Mouse (Mus musculus) embryonic facial prominence, embryonic 15.5 days (tissue): Measurements from ENCODE around the gene Rev3l. TPM values are rescaled to one million over a fixed set of nuclear protein-coding genes. Genes with fewer than 3 reads are reported as not detected.

Experiments used
- ATAC-seq: fragments of 200-750 bp; cut with Nextera tagmentation; 2 replicates; pipeline ENCODE4 v1.8.0; 2017; ENCODE audit warnings: low read depth, moderate TSS enrichment; ENCODE audit not compliant: insufficient number of reproducible peaks, low FRiP score, low TSS enrichment
- H3K27ac ChIP-seq: fragments of 300-500 bp; sonication (generic); replicated peaks from 2 replicates; pipeline ENCODE4 v1.5.1; 2015; ENCODE audit warnings: mild to moderate bottlenecking, inconsistent platforms
- H3K27me3 ChIP-seq: fragments of 300-500 bp; sonication (generic); 2 replicates; pipeline ENCODE4 v1.6.1; 2015; ENCODE audit warnings: inconsistent platforms
- H3K36me3 ChIP-seq: fragments of 300-500 bp; sonication (generic); 2 replicates; pipeline ENCODE4 v1.6.1; 2015; ENCODE audit warnings: mild to moderate bottlenecking, inconsistent platforms
- H3K4me1 ChIP-seq: fragments of 300-500 bp; sonication (generic); 2 replicates; pipeline ENCODE4 v1.6.1; 2015; ENCODE audit warnings: inconsistent platforms
- H3K4me2 ChIP-seq: fragments of 300-500 bp; sonication (generic); replicated peaks from 2 replicates; pipeline ENCODE4 v1.6.1; 2015; ENCODE audit warnings: mild to moderate bottlenecking, inconsistent platforms
- H3K4me3 ChIP-seq: fragments of 300-500 bp; sonication (generic); replicated peaks from 2 replicates; pipeline ENCODE4 v1.5.1; 2015; ENCODE audit warnings: mild to moderate bottlenecking, inconsistent platforms
- H3K9ac ChIP-seq: fragments of 300-500 bp; sonication (generic); 2 replicates; pipeline ENCODE4 v1.6.1; 2015; ENCODE audit warnings: inconsistent platforms
- H3K9me3 ChIP-seq: fragments of 300-500 bp; sonication (generic); replicated peaks from 2 replicates; pipeline ENCODE4 v1.6.1; 2016; ENCODE audit warnings: inconsistent platforms
- WGBS: fragments of 180-500 bp; shearing (Covaris S2); methylation state at CpG from one replicate; pipeline ENCODE4 v1.1.7; 2015; 5-methylcytosine and 5-hydroxymethylcytosine counted together
- polyA plus RNA-seq: library from polyadenylated mRNA; unstranded; fragments of >200 nt; fragmentation: Nextera tagmentation; extraction: Ambion mirVana; gene quantifications from 2 replicates; pipeline ENCODE4 v1.2.1, GENCODE M21; 2015

Gene Rev3l
- polyA plus RNA-seq: 17.6 and 21.0 TPM in 2 replicates

- H3K4me1 ChIP-seq: no peaks in the 10 kb centered on the region
- H3K4me2 ChIP-seq: peak within 1 kb of the TSS; percentile 57
- ATAC-seq: peak; percentile 84
- H3K9me3 ChIP-seq: no peaks in the 10 kb centered on the region
- peak within 1 kb of the TSS; percentile 100 for H3K27ac ChIP-seq
- H3K27me3 ChIP-seq: no peaks in the 10 kb centered on the region
- peak within 1 kb of the TSS; percentile 93 for H3K9ac ChIP-seq
- H3K4me3 ChIP-seq: peak within 1 kb of the TSS; percentile 89
- no peaks in the 10 kb centered on the region for H3K36me3 ChIP-seq
- WGBS: under 1% methylated on average over 40 of the region's 64 CpGs
Observed at GRCm38 (mm10) chr10:39731736-39732265, at the start of gene Rev3l. Rev3l (plus strand) TSS chr10:39732118.

GRCm38 (mm10) chr10:39682556-39682955 lies 49.4 kb upstream of the Rev3l start:
- no peak overlapping the region for H3K4me3 ChIP-seq
- H3K27me3 ChIP-seq: no peaks in the 10 kb centered on the region
- 57% methylated on average over 2 of the region's 2 CpGs for WGBS
- H3K36me3 ChIP-seq: no peaks in the 10 kb centered on the region
- no peak for ATAC-seq
- no peaks in the 10 kb centered on the region for H3K9me3 ChIP-seq
- no peak overlapping the region for H3K4me2 ChIP-seq
- H3K4me1 ChIP-seq: peaks cover 4% of the 10 kb centered on the region; the same call in 1 of the 2 replicates
- no peak overlapping the region for H3K9ac ChIP-seq
- no peak overlapping the region for H3K27ac ChIP-seq

- 76% methylated on average over 2 of the region's 2 CpGs for WGBS
- H3K9ac ChIP-seq: no peak overlapping the region
Observed at GRCm38 (mm10) chr10:39683481-39683880, 48.4 kb upstream of the Rev3l start.

GRCm38 (mm10) chr10:39686811-39687210 lies 45.1 kb upstream of the Rev3l start:
- Histone ChIP-seq H3K36me3 (no peaks in the 10 kb centered on the region), H3K4me2 (no peak overlapping the region), H3K27me3 (no peaks in the 10 kb centered on the region), H3K27ac (no peak overlapping the region), H3K4me1 (peaks cover 14% of the 10 kb centered on the region; the same call in 1 of the 2 replicates), H3K9ac (no peak overlapping the region), H3K4me3 (no peak overlapping the region), H3K9me3 (no peaks in the 10 kb centered on the region)
- WGBS: 88% methylated on average over 4 of the region's 4 CpGs
- ATAC-seq: no peak

More at GRCm38 (mm10) chr10:39683481-39683880, 48.4 kb upstream of the Rev3l start:
- H3K9me3 ChIP-seq: no peaks in the 10 kb centered on the region
- H3K36me3 ChIP-seq: no peaks in the 10 kb centered on the region
- H3K27me3 ChIP-seq: no peaks in the 10 kb centered on the region
- no peak overlapping the region for H3K4me3 ChIP-seq
- no peak overlapping the region for H3K4me2 ChIP-seq
- no peak for ATAC-seq
- no peak overlapping the region for H3K27ac ChIP-seq
- H3K4me1 ChIP-seq: peaks cover 9% of the 10 kb centered on the region; the same call in 1 of the 2 replicates

GRCm38 (mm10) chr10:39687851-39688250 lies 44.1 kb upstream of the Rev3l start:
- no peak overlapping the region for H3K9ac ChIP-seq
- no peaks in the 10 kb centered on the region for H3K9me3 ChIP-seq
- 42% methylated on average over 3 of the region's 3 CpGs for WGBS
- no peak overlapping the region for H3K4me3 ChIP-seq
- no peaks in the 10 kb centered on the region for H3K27me3 ChIP-seq
- H3K4me1 ChIP-seq: peaks cover 14% of the 10 kb centered on the region; the same call in 1 of the 2 replicates
- H3K4me2 ChIP-seq: no peak overlapping the region
- H3K27ac ChIP-seq: no peak overlapping the region
- H3K36me3 ChIP-seq: no peaks in the 10 kb centered on the region
- no peak for ATAC-seq

- H3K27ac ChIP-seq: no peak overlapping the region
- no peaks in the 10 kb centered on the region for H3K36me3 ChIP-seq
- H3K4me1 ChIP-seq: 0 out of 2 replicates have a peak, but pooled peaks cover 10% of the 10 kb centered on the region
- no peak overlapping the region for H3K9ac ChIP-seq
- H3K9me3 ChIP-seq: no peaks in the 10 kb centered on the region
- ATAC-seq: 0 out of 2 replicates have a peak, but pooled peaks have one; percentile 34
- H3K27me3 ChIP-seq: no peaks in the 10 kb centered on the region
- no peak overlapping the region for H3K4me3 ChIP-seq
- H3K4me2 ChIP-seq: no peak overlapping the region
- 43% methylated on average over 11 of the region's 11 CpGs for WGBS
Observed at GRCm38 (mm10) chr10:39691351-39692064, 40.4 kb upstream of the Rev3l start.

GRCm38 (mm10) chr10:39692152-39692551 lies 39.8 kb upstream of the Rev3l start:
- H3K27ac ChIP-seq: no peak overlapping the region
- H3K4me1 ChIP-seq: 0 out of 2 replicates have a peak, but pooled peaks cover 10% of the 10 kb centered on the region
- H3K9ac ChIP-seq: no peak overlapping the region
- no peak overlapping the region for H3K4me3 ChIP-seq
- H3K9me3 ChIP-seq: no peaks in the 10 kb centered on the region
- no peaks in the 10 kb centered on the region for H3K27me3 ChIP-seq
- H3K36me3 ChIP-seq: no peaks in the 10 kb centered on the region
- WGBS: 69% methylated on average over 2 of the region's 2 CpGs
- no peak overlapping the region for H3K4me2 ChIP-seq
- ATAC-seq: no peak

GRCm38 (mm10) chr10:39707717-39708510 lies 24.0 kb upstream of the Rev3l start:
- Histone ChIP-seq H3K27me3 (no peaks in the 10 kb centered on the region), H3K36me3 (no peaks in the 10 kb centered on the region), H3K4me1 (no peaks in the 10 kb centered on the region), H3K4me2 (no peak overlapping the region), H3K9me3 (no peaks in the 10 kb centered on the region), H3K9ac (no peak overlapping the region), H3K27ac (no peak overlapping the region), H3K4me3 (no peak overlapping the region)
- no peak for ATAC-seq
- WGBS: 56% methylated on average over 2 of the region's 2 CpGs

GRCm38 (mm10) chr10:39716936-39717335 lies 15.0 kb upstream of the Rev3l start:
- H3K9me3 ChIP-seq: no peaks in the 10 kb centered on the region
- WGBS: 76% methylated on average over 5 of the region's 5 CpGs
- H3K4me2 ChIP-seq: no peak overlapping the region
- H3K36me3 ChIP-seq: no peaks in the 10 kb centered on the region
- no peak overlapping the region for H3K4me3 ChIP-seq
- H3K27ac ChIP-seq: no peak overlapping the region
- H3K27me3 ChIP-seq: no peaks in the 10 kb centered on the region
- H3K4me1 ChIP-seq: no peaks in the 10 kb centered on the region
- ATAC-seq: no peak
- no peak overlapping the region for H3K9ac ChIP-seq

- no peaks in the 10 kb centered on the region for H3K4me1 ChIP-seq
- under 1% methylated on average over 62 of the region's 66 CpGs for WGBS
- no peaks in the 10 kb centered on the region for H3K9me3 ChIP-seq
- peak overlapping the region; percentile 57 for H3K4me2 ChIP-seq
- H3K9ac ChIP-seq: peak overlapping the region; percentile 93
- H3K4me3 ChIP-seq: peak overlapping the region; percentile 89
- peak; percentile 94 for ATAC-seq
- peak overlapping the region; percentile 100 for H3K27ac ChIP-seq
- H3K27me3 ChIP-seq: no peaks in the 10 kb centered on the region
- no peaks in the 10 kb centered on the region for H3K36me3 ChIP-seq
Observed at GRCm38 (mm10) chr10:39730976-39731735, 762 bp upstream of the Rev3l start.
